Mouse (Mus musculus): Measurements from ENCODE around the gene Acbd6. TPM values are rescaled to one million over a fixed set of nuclear protein-coding genes. Genes with fewer than 3 reads are reported as not detected.

Gene Acbd6
- polyA plus RNA-seq, 1 experiment from 2014 or later: 68.6 TPM

GRCm38 (mm10) chr1:155527027-155527786 lies 30.7 kb upstream of the Acbd6 start:
- Histone ChIP-seq H3K27ac (ENCODE audit: low read length) (no peak overlapping the region), H3K4me1 (ENCODE audit: control insufficient read depth, insufficient read depth, low read length) (peaks cover 15% of the 10 kb centered on the region; the same call in 1 of the 2 replicates), H3K27me3 (ENCODE audit: control insufficient read depth, insufficient read depth, low read length) (no peaks in the 10 kb centered on the region), H3K4me2 (replicated peaks; ENCODE audit: low read depth, low read length) (no peak overlapping the region), H3K9me3 (ENCODE audit: control insufficient read depth, low read depth, low read length) (0 out of 2 replicates have a peak, but pooled peaks cover 5% of the 10 kb centered on the region), H3K4me3 (ENCODE audit: low read depth, low read length) (no peak overlapping the region), H3K9ac (replicated peaks; ENCODE audit: low read depth, low read length) (no peak overlapping the region), H3K36me3 (ENCODE audit: control insufficient read depth, insufficient read depth, low read length) (no peaks in the 10 kb centered on the region)
- ATAC-seq (ENCODE audit: insufficient number of reproducible peaks, insufficient read depth, low FRiP score, low read depth): no peak
- WGBS: 33% methylated on average over 12 of the region's 12 CpGs

DNA sequence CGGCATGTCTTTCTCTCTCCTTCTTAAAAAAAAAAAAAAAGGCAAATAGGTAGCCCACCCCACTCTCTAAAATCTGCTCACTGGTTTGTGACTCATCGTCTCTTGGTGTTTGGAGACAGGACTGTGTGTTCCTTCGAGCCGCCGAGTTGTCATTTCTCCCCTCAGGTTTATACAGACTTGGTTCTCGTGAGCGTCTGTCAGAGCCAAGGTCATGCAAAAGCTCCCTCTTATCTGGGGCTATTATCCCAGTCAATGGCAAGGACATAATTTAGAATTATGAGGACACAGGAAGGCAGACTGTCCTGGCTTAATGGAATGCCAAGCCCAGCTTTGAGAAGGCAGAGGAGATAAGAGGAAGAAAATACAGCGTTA lies 30.1 kb upstream of the Acbd6 start:
- WGBS: 17% methylated on average over 8 of the region's 8 CpGs
- H3K27ac ChIP-seq (ENCODE audit: low read length): no peak overlapping the region
- no peak for ATAC-seq (ENCODE audit: insufficient number of reproducible peaks, insufficient read depth, low FRiP score, low read depth)
- no peaks in the 10 kb centered on the region for H3K27me3 ChIP-seq (ENCODE audit: control insufficient read depth, insufficient read depth, low read length)
- 0 out of 2 replicates have a peak, but pooled peaks cover 5% of the 10 kb centered on the region for H3K9me3 ChIP-seq (ENCODE audit: control insufficient read depth, low read depth, low read length)
- H3K4me1 ChIP-seq (ENCODE audit: control insufficient read depth, insufficient read depth, low read length): peaks cover 15% of the 10 kb centered on the region; the same call in 1 of the 2 replicates
- H3K9ac ChIP-seq (replicated peaks; ENCODE audit: low read depth, low read length): no peak overlapping the region
- H3K4me3 ChIP-seq (ENCODE audit: low read depth, low read length): no peak overlapping the region
- no peak overlapping the region for H3K4me2 ChIP-seq (replicated peaks; ENCODE audit: low read depth, low read length)
- H3K36me3 ChIP-seq (ENCODE audit: control insufficient read depth, insufficient read depth, low read length): no peaks in the 10 kb centered on the region

DNA sequence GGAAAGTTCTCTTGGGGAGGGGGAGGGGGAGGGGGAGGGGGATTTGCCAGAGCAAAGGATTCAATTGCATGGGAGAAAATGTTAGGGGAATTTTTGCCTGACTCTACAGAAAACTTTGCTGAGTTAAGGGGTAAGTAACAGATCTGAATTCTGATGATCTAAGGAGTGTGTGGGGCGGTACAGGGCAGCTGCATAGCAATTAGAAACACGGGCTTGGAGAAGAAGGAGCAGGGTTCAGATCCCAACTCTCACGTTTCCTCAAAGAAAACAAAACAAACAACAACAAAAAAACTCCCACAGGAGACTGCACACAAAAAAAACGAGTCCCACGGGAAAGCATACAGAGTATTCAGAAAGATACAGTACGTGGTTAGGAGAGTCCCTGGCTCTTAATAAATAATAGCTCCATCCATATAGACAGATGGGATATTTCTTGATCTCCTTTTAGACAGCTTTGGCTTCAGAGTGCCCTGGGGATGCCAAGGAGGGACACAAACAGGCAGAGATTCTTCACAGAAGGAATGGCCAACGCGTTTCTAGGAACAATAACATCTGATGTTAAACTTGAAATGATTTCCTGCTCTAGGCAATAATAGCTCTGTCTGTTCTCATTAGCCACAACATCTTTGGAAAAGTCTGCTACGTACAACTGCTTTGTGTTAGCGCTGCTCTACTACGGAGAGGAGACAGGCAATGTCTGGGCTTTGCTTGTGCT lies 29.4 kb upstream of the Acbd6 start:
- Histone ChIP-seq H3K9ac (replicated peaks; ENCODE audit: low read depth, low read length) (no peak overlapping the region), H3K4me1 (ENCODE audit: control insufficient read depth, insufficient read depth, low read length) (peaks cover 15% of the 10 kb centered on the region; the same call in 1 of the 2 replicates), H3K9me3 (ENCODE audit: control insufficient read depth, low read depth, low read length) (0 out of 2 replicates have a peak, but pooled peaks cover 5% of the 10 kb centered on the region), H3K27ac (ENCODE audit: low read length) (no peak overlapping the region), H3K4me3 (ENCODE audit: low read depth, low read length) (no peak overlapping the region), H3K36me3 (ENCODE audit: control insufficient read depth, insufficient read depth, low read length) (no peaks in the 10 kb centered on the region), H3K27me3 (ENCODE audit: control insufficient read depth, insufficient read depth, low read length) (no peaks in the 10 kb centered on the region), H3K4me2 (replicated peaks; ENCODE audit: low read depth, low read length) (no peak overlapping the region)
- WGBS: 34% methylated on average over 11 of the region's 11 CpGs
- ATAC-seq (ENCODE audit: insufficient number of reproducible peaks, insufficient read depth, low FRiP score, low read depth): no peak

- Histone ChIP-seq H3K4me1 (ENCODE audit: control insufficient read depth, insufficient read depth, low read length) (peaks cover 15% of the 10 kb centered on the region; the same call in 1 of the 2 replicates), H3K9me3 (ENCODE audit: control insufficient read depth, low read depth, low read length) (0 out of 2 replicates have a peak, but pooled peaks cover 5% of the 10 kb centered on the region), H3K27ac (ENCODE audit: low read length) (no peak overlapping the region), H3K36me3 (ENCODE audit: control insufficient read depth, insufficient read depth, low read length) (no peaks in the 10 kb centered on the region), H3K4me2 (replicated peaks; ENCODE audit: low read depth, low read length) (no peak overlapping the region), H3K9ac (replicated peaks; ENCODE audit: low read depth, low read length) (no peak overlapping the region), H3K4me3 (ENCODE audit: low read depth, low read length) (no peak overlapping the region), H3K27me3 (ENCODE audit: control insufficient read depth, insufficient read depth, low read length) (no peaks in the 10 kb centered on the region)
- ATAC-seq (ENCODE audit: insufficient number of reproducible peaks, insufficient read depth, low FRiP score, low read depth): 0 out of 2 replicates have a peak, but pooled peaks have one; percentile 28
- 75% methylated on average over 19 of the region's 19 CpGs for WGBS
These were observed 28.6 kb upstream of the Acbd6 start for GRCm38 (mm10) chr1:155529120-155529963.

GRCm38 (mm10) chr1:155530561-155531457 lies 27.1 kb upstream of the Acbd6 start:
- Histone ChIP-seq H3K4me3 (ENCODE audit: low read depth, low read length) (no peak overlapping the region), H3K4me2 (replicated peaks; ENCODE audit: low read depth, low read length) (no peak overlapping the region), H3K9me3 (ENCODE audit: control insufficient read depth, low read depth, low read length) (0 out of 2 replicates have a peak, but pooled peaks cover 5% of the 10 kb centered on the region), H3K4me1 (ENCODE audit: control insufficient read depth, insufficient read depth, low read length) (peaks cover 15% of the 10 kb centered on the region; the same call in 1 of the 2 replicates), H3K9ac (replicated peaks; ENCODE audit: low read depth, low read length) (no peak overlapping the region), H3K27ac (ENCODE audit: low read length) (no peak overlapping the region), H3K36me3 (ENCODE audit: control insufficient read depth, insufficient read depth, low read length) (no peaks in the 10 kb centered on the region), H3K27me3 (ENCODE audit: control insufficient read depth, insufficient read depth, low read length) (no peaks in the 10 kb centered on the region)
- no peak for ATAC-seq (ENCODE audit: insufficient number of reproducible peaks, insufficient read depth, low FRiP score, low read depth)
- 63% methylated on average over 21 of the region's 21 CpGs for WGBS

GRCm38 (mm10) chr1:155532396-155532795 lies 25.5 kb upstream of the Acbd6 start:
- no peaks in the 10 kb centered on the region for H3K36me3 ChIP-seq (ENCODE audit: control insufficient read depth, insufficient read depth, low read length)
- no peak for ATAC-seq (ENCODE audit: insufficient number of reproducible peaks, insufficient read depth, low FRiP score, low read depth)
- no peak overlapping the region for H3K4me3 ChIP-seq (ENCODE audit: low read depth, low read length)
- H3K4me1 ChIP-seq (ENCODE audit: control insufficient read depth, insufficient read depth, low read length): peaks cover 8% of the 10 kb centered on the region; the same call in 1 of the 2 replicates
- H3K27ac ChIP-seq (ENCODE audit: low read length): no peak overlapping the region
- WGBS: 91% methylated on average over 5 of the region's 5 CpGs
- no peak overlapping the region for H3K9ac ChIP-seq (replicated peaks; ENCODE audit: low read depth, low read length)
- no peaks in the 10 kb centered on the region for H3K27me3 ChIP-seq (ENCODE audit: control insufficient read depth, insufficient read depth, low read length)
- no peak overlapping the region for H3K4me2 ChIP-seq (replicated peaks; ENCODE audit: low read depth, low read length)
- 0 out of 2 replicates have a peak, but pooled peaks cover 5% of the 10 kb centered on the region for H3K9me3 ChIP-seq (ENCODE audit: control insufficient read depth, low read depth, low read length)

- no peak for ATAC-seq (ENCODE audit: insufficient number of reproducible peaks, insufficient read depth, low FRiP score, low read depth)
- no peak overlapping the region for H3K4me3 ChIP-seq (ENCODE audit: low read depth, low read length)
- 59% methylated on average over 9 of the region's 9 CpGs for WGBS
- H3K36me3 ChIP-seq (ENCODE audit: control insufficient read depth, insufficient read depth, low read length): no peaks in the 10 kb centered on the region
- H3K9ac ChIP-seq (replicated peaks; ENCODE audit: low read depth, low read length): no peak overlapping the region
- H3K27ac ChIP-seq (ENCODE audit: low read length): no peak overlapping the region
- H3K27me3 ChIP-seq (ENCODE audit: control insufficient read depth, insufficient read depth, low read length): no peaks in the 10 kb centered on the region
- 0 out of 2 replicates have a peak, but pooled peaks cover 5% of the 10 kb centered on the region for H3K9me3 ChIP-seq (ENCODE audit: control insufficient read depth, low read depth, low read length)
- H3K4me2 ChIP-seq (replicated peaks; ENCODE audit: low read depth, low read length): no peak overlapping the region
- peaks cover 5% of the 10 kb centered on the region; the same call in 1 of the 2 replicates for H3K4me1 ChIP-seq (ENCODE audit: control insufficient read depth, insufficient read depth, low read length)
These were observed 24.9 kb upstream of the Acbd6 start for GRCm38 (mm10) chr1:155532833-155533688.
